Mouse (Mus musculus) urinary bladder, postnatal 25 days (tissue): ENCODE measurements at regions not wholly inside any gene's neighbourhood (a gene's known extent, or its start where the extent isn't known, plus 50 kb on each side); places are given as distances from the start of the nearest gene placed in this dataset.
A peak's percentile ranks its signal among the peaks of the same experiment; 100 is the strongest.
"Not testable (repeated sequence)": the region's sequence is repeated elsewhere in the genome, so short reads cannot be mapped to it uniquely, and the experiment has no call there.

Experiments
- DNase-seq: peaks from one replicate; pipeline ENCODE4 v3.0.0; 2022; ENCODE audit warnings: low spot score

GRCm38 (mm10) chr16:76958597-76959392, 54.7 kb upstream of the Usp25 start:
- DNase-seq: peak; percentile 43

GRCm38 (mm10) chr16:76957491-76957890, 56.0 kb upstream of the Usp25 start:
- DNase-seq: no peak

- no peak for DNase-seq
These were observed 56.4 kb upstream of the Usp25 start for GRCm38 (mm10) chr16:76957090-76957489.

GRCm38 (mm10) chr16:76950836-76951486, 62.5 kb upstream of the Usp25 start:
- no peak for DNase-seq

- DNase-seq: no peak
These were observed 66.5 kb upstream of the Usp25 start for GRCm38 (mm10) chr16:76947011-76947410.

GRCm38 (mm10) chr16:76938128-76938527, 75.4 kb upstream of the Usp25 start:
- no peak for DNase-seq

GRCm38 (mm10) chr16:76927901-76928300, 85.6 kb upstream of the Usp25 start:
- DNase-seq: no peak

- DNase-seq: not testable (repeated sequence)
These were observed 93.4 kb upstream of the Usp25 start for GRCm38 (mm10) chr16:76920137-76920536.

- no peak for DNase-seq
These were observed 94.9 kb upstream of the Usp25 start for GRCm38 (mm10) chr16:76918598-76918997.

GRCm38 (mm10) chr16:76914311-76914710, 99.2 kb upstream of the Usp25 start:
- DNase-seq: no peak

GRCm38 (mm10) chr16:76905205-76905996, 108.1 kb upstream of the Usp25 start:
- DNase-seq: no peak

- DNase-seq: peak; percentile 28
These were observed 114.4 kb upstream of the Usp25 start for GRCm38 (mm10) chr16:76899083-76899482.

- no peak for DNase-seq
These were observed 117.2 kb upstream of the Usp25 start for GRCm38 (mm10) chr16:76896305-76896704.

GRCm38 (mm10) chr16:76895781-76896180, 117.7 kb upstream of the Usp25 start:
- DNase-seq: no peak

- no peak for DNase-seq
These were observed 134.9 kb upstream of the Usp25 start for GRCm38 (mm10) chr16:76878576-76878975.

GRCm38 (mm10) chr16:76875397-76876018, 138.0 kb upstream of the Usp25 start:
- no peak for DNase-seq

GRCm38 (mm10) chr16:76866465-76866802, 147.1 kb upstream of the Usp25 start:
- no peak for DNase-seq

GRCm38 (mm10) chr16:76865731-76866464, 147.6 kb upstream of the Usp25 start:
- DNase-seq: peak; percentile 7

GRCm38 (mm10) chr16:76864392-76864791, 149.1 kb upstream of the Usp25 start:
- no peak for DNase-seq

- DNase-seq: no peak
These were observed 157.7 kb upstream of the Usp25 start for GRCm38 (mm10) chr16:76855797-76856196.

- no peak for DNase-seq
These were observed 162.1 kb upstream of the Usp25 start for GRCm38 (mm10) chr16:76851396-76851795.

GRCm38 (mm10) chr16:76837450-76837849, 176.1 kb upstream of the Usp25 start:
- no peak for DNase-seq
